Mouse (Mus musculus): ENCODE data around the gene Ank3. TPM values are rescaled to one million over a fixed set of nuclear protein-coding genes. Genes with fewer than 3 reads are reported as not detected.

Ank3 gene
- total and polyA plus RNA-seq, 2 experiments from 2014 or later = 60.1 to 239 TPM

GRCm38 (mm10) chr10:69927012-69927411 lies 528.4 kb downstream of the Ank3 start:
- Histone ChIP-seq H3K4me3 (ENCODE audit: low read length) (no peak overlapping the region), H3K4me1 (ENCODE audit: insufficient read depth, low read length) (0 out of 2 replicates have a peak, but pooled peaks cover 4% of the 10 kb centered on the region), H3K27me3 (ENCODE audit: insufficient read depth, low read length) (no peaks in the 10 kb centered on the region), H3K36me3 (ENCODE audit: insufficient read depth, low read length) (no peaks in the 10 kb centered on the region), H3K4me2 (ENCODE audit: low read depth, low read length) (peak overlapping the region; percentile 39), H3K27ac (no peak overlapping the region), H3K9me3 (ENCODE audit: low read length) (no peaks in the 10 kb centered on the region), H3K9ac (replicated peaks; ENCODE audit: low read length) (no peak overlapping the region)
- WGBS = 14% methylated on average over 9 of the region's 9 CpGs
- ATAC-seq (no peak), DNase-seq (ENCODE audit: low spot score) (no peak)
- TF ChIP-seq CTCF (IDR thresholded peaks at IDR 0.05; ENCODE audit: low read depth) = no peak

- Histone ChIP-seq H3K36me3 (ENCODE audit: insufficient read depth, low read length) (peaks cover 6% of the 10 kb centered on the region; the same call in 1 of the 2 replicates), H3K4me1 (ENCODE audit: insufficient read depth, low read length) (0 out of 2 replicates have a peak, but pooled peaks cover 4% of the 10 kb centered on the region), H3K27ac (no peak overlapping the region), H3K4me3 (ENCODE audit: low read length) (no peak overlapping the region), H3K9me3 (ENCODE audit: low read length) (no peaks in the 10 kb centered on the region), H3K4me2 (ENCODE audit: low read depth, low read length) (no peak overlapping the region), H3K27me3 (ENCODE audit: insufficient read depth, low read length) (no peaks in the 10 kb centered on the region), H3K9ac (replicated peaks; ENCODE audit: low read length) (no peak overlapping the region)
- ATAC-seq (no peak), DNase-seq (ENCODE audit: low spot score) (no peak)
- TF ChIP-seq CTCF (IDR thresholded peaks at IDR 0.05; ENCODE audit: low read depth) = no peak
- 48% methylated on average over 7 of the region's 7 CpGs for WGBS
Observed at GRCm38 (mm10) chr10:69928358-69928757, 529.8 kb downstream of the Ank3 start.

- Histone ChIP-seq H3K9ac (replicated peaks; ENCODE audit: low read length) (no peak overlapping the region), H3K4me1 (ENCODE audit: insufficient read depth, low read length) (0 out of 2 replicates have a peak, but pooled peaks cover 1% of the 10 kb centered on the region), H3K4me3 (ENCODE audit: low read length) (no peak overlapping the region), H3K27ac (no peak overlapping the region), H3K27me3 (ENCODE audit: insufficient read depth, low read length) (no peaks in the 10 kb centered on the region), H3K36me3 (ENCODE audit: insufficient read depth, low read length) (peaks cover 7% of the 10 kb centered on the region; the same call in 1 of the 2 replicates), H3K9me3 (ENCODE audit: low read length) (no peaks in the 10 kb centered on the region), H3K4me2 (ENCODE audit: low read depth, low read length) (no peak overlapping the region)
- WGBS = 92% methylated on average over 8 of the region's 8 CpGs
- no peak for TF ChIP-seq CTCF (IDR thresholded peaks at IDR 0.05; ENCODE audit: low read depth)
- no peak for DNase-seq (ENCODE audit: low spot score)
- no peak for ATAC-seq
Observed at GRCm38 (mm10) chr10:69930503-69930902, 531.9 kb downstream of the Ank3 start.

GRCm38 (mm10) chr10:69936443-69937067 lies 538.0 kb downstream of the Ank3 start:
- TF ChIP-seq CTCF (IDR thresholded peaks at IDR 0.05; ENCODE audit: low read depth) = no peak
- no peak overlapping the region for H3K4me2 ChIP-seq (ENCODE audit: low read depth, low read length)
- peaks cover 7% of the 10 kb centered on the region; the same call in 1 of the 2 replicates for H3K36me3 ChIP-seq (ENCODE audit: insufficient read depth, low read length)
- 86% methylated on average over 5 of the region's 5 CpGs for WGBS
- no peak overlapping the region for H3K9ac ChIP-seq (replicated peaks; ENCODE audit: low read length)
- ATAC-seq = no peak
- no peaks in the 10 kb centered on the region for H3K4me1 ChIP-seq (ENCODE audit: insufficient read depth, low read length)
- no peak for DNase-seq (ENCODE audit: low spot score)
- no peaks in the 10 kb centered on the region for H3K27me3 ChIP-seq (ENCODE audit: insufficient read depth, low read length)
- H3K4me3 ChIP-seq (ENCODE audit: low read length) = no peak overlapping the region
- H3K27ac ChIP-seq = no peak overlapping the region
- H3K9me3 ChIP-seq (ENCODE audit: low read length) = no peaks in the 10 kb centered on the region

- ATAC-seq (no peak), DNase-seq (ENCODE audit: low spot score) (no peak)
- no peak overlapping the region for H3K4me3 ChIP-seq (ENCODE audit: low read length)
- H3K4me1 ChIP-seq (ENCODE audit: insufficient read depth, low read length) = no peaks in the 10 kb centered on the region
- no peak overlapping the region for H3K9ac ChIP-seq (replicated peaks; ENCODE audit: low read length)
- no peak for TF ChIP-seq CTCF (IDR thresholded peaks at IDR 0.05; ENCODE audit: low read depth)
- H3K27ac ChIP-seq = no peak overlapping the region
- peaks cover 7% of the 10 kb centered on the region; the same call in 1 of the 2 replicates for H3K36me3 ChIP-seq (ENCODE audit: insufficient read depth, low read length)
- no peaks in the 10 kb centered on the region for H3K27me3 ChIP-seq (ENCODE audit: insufficient read depth, low read length)
- no peak overlapping the region for H3K4me2 ChIP-seq (ENCODE audit: low read depth, low read length)
- WGBS = 89% methylated on average over 7 of the region's 7 CpGs
- no peaks in the 10 kb centered on the region for H3K9me3 ChIP-seq (ENCODE audit: low read length)
Observed at GRCm38 (mm10) chr10:69937291-69937921, 538.8 kb downstream of the Ank3 start.

- Histone ChIP-seq H3K4me1 (ENCODE audit: insufficient read depth, low read length) (no peaks in the 10 kb centered on the region), H3K9ac (replicated peaks; ENCODE audit: low read length) (no peak overlapping the region), H3K4me2 (ENCODE audit: low read depth, low read length) (no peak overlapping the region), H3K9me3 (ENCODE audit: low read length) (no peaks in the 10 kb centered on the region), H3K27me3 (ENCODE audit: insufficient read depth, low read length) (no peaks in the 10 kb centered on the region), H3K27ac (no peak overlapping the region), H3K36me3 (ENCODE audit: insufficient read depth, low read length) (no peaks in the 10 kb centered on the region), H3K4me3 (ENCODE audit: low read length) (no peak overlapping the region)
- DNase-seq (ENCODE audit: low spot score) = no peak
- no peak for TF ChIP-seq CTCF (IDR thresholded peaks at IDR 0.05; ENCODE audit: low read depth)
- WGBS = 91% methylated on average over 7 of the region's 7 CpGs
- no peak for ATAC-seq
Observed at GRCm38 (mm10) chr10:69939144-69939543, 540.6 kb downstream of the Ank3 start.

GRCm38 (mm10) chr10:69939966-69940365 lies 541.4 kb downstream of the Ank3 start:
- ATAC-seq (no peak), DNase-seq (ENCODE audit: low spot score) (no peak)
- Histone ChIP-seq H3K36me3 (ENCODE audit: insufficient read depth, low read length) (no peaks in the 10 kb centered on the region), H3K4me1 (ENCODE audit: insufficient read depth, low read length) (no peaks in the 10 kb centered on the region), H3K9me3 (ENCODE audit: low read length) (no peaks in the 10 kb centered on the region), H3K4me2 (ENCODE audit: low read depth, low read length) (no peak overlapping the region), H3K27ac (no peak overlapping the region), H3K4me3 (ENCODE audit: low read length) (no peak overlapping the region), H3K9ac (replicated peaks; ENCODE audit: low read length) (no peak overlapping the region), H3K27me3 (ENCODE audit: insufficient read depth, low read length) (no peaks in the 10 kb centered on the region)
- 59% methylated on average over 7 of the region's 7 CpGs for WGBS
- no peak for TF ChIP-seq CTCF (IDR thresholded peaks at IDR 0.05; ENCODE audit: low read depth)
